Mouse (Mus musculus) olfactory bulb, adult 2 months (tissue): ENCODE measurements around the gene Uroc1. TPM values are rescaled to one million over a fixed set of nuclear protein-coding genes. Genes with fewer than 3 reads are reported as not detected.

Experiments used
- H3K27ac ChIP-seq: fragments of 200-500 bp; 2 replicates; pipeline ENCODE4 v1.5.1; 2012; ENCODE audit warnings: low read depth, low read length; ENCODE audit not compliant: insufficient read depth
- H3K4me1 ChIP-seq: fragments of 200-500 bp; 2 replicates; pipeline ENCODE4 v1.6.1; 2012; ENCODE audit warnings: low read length; ENCODE audit not compliant: control insufficient read depth, insufficient read depth
- H3K4me3 ChIP-seq: fragments of 200-500 bp; 2 replicates; pipeline ENCODE4 v1.5.1; 2012; ENCODE audit warnings: mild to moderate bottlenecking, low read depth, low read length, moderate library complexity; ENCODE audit not compliant: insufficient read depth
- CTCF ChIP-seq: fragments of 200-500 bp; IDR thresholded peaks from 2 replicates; pipeline ENCODE4 v1.5.1; 2012; ENCODE audit warnings: low read depth, mild to moderate bottlenecking, low read length, moderate library complexity; ENCODE audit not compliant: insufficient read depth
- POLR2A ChIP-seq: fragments of 200-500 bp; IDR thresholded peaks from 2 replicates; pipeline ENCODE4 v1.6.1; 2012; ENCODE audit warnings: mild to moderate bottlenecking, low read depth, low read length, moderate library complexity; ENCODE audit not compliant: insufficient read depth
- WGBS: fragments of 180-500 bp; shearing (Covaris S2); methylation state at CpG from one replicate; pipeline ENCODE4 v1.1.7; 2018; 5-methylcytosine and 5-hydroxymethylcytosine counted together
- polyA plus RNA-seq: library from polyadenylated mRNA; stranded (reverse); fragments of >200 nt; gene quantifications from 2 replicates; pipeline ENCODE4 v1.2.4, GENCODE M21; 2012; ENCODE audit warnings: low replicate concordance; ENCODE audit not compliant: missing spikeins, insufficient read depth, insufficient read length

Gene Uroc1
- polyA plus RNA-seq, 1 experiment: not detected

DNA sequence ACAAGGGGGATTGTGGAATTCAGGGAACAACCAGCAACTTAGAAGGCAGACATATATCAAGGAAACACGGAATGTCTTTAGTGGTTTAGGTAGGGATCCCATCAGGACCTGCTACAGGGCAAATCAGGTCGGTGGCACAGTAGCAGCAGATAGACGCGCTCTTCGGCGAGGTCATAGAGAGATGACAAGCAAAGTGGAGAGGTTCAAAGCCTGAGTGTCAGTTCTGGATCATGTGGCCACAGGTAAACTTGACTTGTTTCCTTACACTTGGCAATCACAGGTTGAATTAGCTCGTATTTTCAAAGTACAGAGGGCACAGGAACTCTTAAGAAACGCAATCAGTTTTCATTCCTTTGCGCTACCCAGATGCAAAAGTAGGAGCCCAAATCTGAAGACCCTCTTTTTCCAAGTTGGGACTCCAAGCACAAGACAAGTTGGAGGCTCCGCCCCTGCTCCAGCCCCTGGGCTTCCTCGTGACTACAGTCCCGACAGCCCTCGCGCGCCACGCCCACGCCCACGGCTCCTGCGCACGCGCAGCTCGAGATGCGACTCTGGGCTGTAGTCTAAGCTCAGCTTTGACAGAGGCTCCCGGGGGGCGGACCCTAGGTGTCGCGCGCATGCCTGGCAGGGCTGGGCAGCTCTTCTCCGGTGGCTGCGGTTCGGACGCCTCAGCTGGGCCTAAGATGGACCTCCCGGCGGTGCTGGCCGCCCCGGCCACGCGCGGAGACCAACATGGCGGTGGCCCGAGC lies 36.1 kb downstream of the Uroc1 start, which contains the start of gene Zxdc:
Gene Zxdc, plus strand, starts transcription at position 517 of the 749 bp plus-strand sequence.
- Histone ChIP-seq H3K4me3 (peak within 1 kb of the TSS; percentile 74), H3K27ac (peak within 1 kb of the TSS; percentile 35), H3K4me1 (peaks cover 8% of the 10 kb centered on the region)
- WGBS: 5% methylated on average over 41 of the region's 41 CpGs
- TF ChIP-seq CTCF (no peak), POLR2A (peak; percentile 84)

DNA sequence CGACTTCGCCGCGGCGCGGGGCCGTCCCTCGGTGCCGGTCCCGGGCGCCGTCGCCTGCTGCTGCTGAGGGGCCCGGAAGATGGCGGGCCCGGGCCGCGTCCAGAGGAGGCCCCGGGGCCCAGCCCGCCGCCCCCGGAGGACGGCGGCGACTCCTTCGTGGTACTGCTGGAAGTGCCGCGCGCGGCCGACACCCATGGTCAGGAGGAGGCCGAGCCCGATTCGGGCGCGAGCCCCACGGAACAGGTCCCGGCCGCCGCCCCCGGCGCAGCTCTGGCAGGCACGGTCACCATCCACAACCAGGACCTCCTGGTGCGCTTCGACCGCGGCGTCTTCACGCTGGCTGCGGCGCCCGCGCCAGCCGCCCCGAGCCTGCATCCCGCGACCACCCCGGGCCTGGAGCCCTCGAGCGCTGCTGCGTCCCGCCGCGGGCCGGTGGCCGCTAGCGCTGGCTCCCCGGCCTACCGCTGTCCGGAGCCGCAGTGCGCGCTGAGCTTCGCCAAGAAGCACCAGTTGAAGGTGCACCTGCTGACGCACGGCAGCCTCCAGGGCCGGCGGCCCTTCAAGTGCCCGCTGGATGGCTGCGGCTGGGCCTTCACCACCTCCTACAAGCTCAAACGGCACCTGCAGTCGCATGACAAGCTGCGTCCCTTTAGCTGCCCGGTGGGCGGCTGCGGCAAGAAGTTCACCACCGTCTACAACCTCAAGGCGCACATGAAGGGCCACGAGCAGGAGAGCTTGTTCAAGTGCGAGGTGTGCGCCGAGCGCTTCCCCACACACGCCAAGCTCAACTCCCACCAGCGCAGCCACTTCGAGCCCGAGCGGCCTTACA lies 36.9 kb downstream of the Uroc1 start:
- under 1% methylated on average over 98 of the region's 98 CpGs for WGBS
- H3K27ac ChIP-seq: peak overlapping the region; percentile 35
- H3K4me3 ChIP-seq: peak overlapping the region; percentile 74
- peaks cover 8% of the 10 kb centered on the region for H3K4me1 ChIP-seq
- TF ChIP-seq POLR2A: no peak
- no peak for TF ChIP-seq CTCF

DNA sequence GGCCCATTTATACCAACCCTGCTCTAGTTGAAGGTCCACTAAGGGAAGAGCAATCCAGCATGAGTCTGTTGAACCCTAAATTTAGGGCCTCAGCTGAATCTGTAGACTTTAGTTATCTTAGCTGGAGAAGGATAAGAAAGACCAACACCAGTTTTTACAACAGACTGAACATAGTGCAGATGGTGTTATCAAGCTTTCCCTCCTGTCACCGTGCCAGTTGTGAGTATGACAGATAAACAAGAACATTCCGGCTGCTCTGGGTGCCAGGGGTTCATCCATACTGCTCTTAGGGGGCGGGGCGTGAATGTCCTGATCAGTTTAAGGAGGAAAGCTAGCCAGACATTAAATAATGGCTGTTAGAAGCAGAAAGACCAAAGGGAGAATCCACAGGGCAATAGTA lies 41.6 kb downstream of the Uroc1 start:
- Histone ChIP-seq H3K4me3 (no peak overlapping the region), H3K27ac (no peak overlapping the region), H3K4me1 (peaks cover 6% of the 10 kb centered on the region)
- 87% methylated on average over 4 of the region's 4 CpGs for WGBS
- no peak for TF ChIP-seq POLR2A
- no peak for TF ChIP-seq CTCF

DNA sequence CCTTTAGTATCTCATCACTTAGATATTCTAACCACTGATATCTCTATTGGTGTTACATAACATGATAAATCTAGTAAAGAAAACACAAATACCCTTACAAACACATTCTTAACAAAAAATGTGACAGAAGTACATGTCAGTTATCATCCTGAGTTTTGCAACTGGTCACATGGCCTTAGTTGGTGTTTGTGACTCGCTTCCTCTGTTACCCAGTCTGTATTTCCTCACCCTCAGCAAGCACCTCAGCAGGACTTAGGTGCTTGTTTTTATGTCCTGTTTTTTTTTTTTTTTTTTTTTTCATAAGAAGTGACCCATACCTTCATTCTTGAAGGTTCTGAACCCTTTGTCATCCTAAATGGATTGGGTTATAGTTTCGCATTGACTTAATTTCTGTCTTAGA lies 44.6 kb downstream of the Uroc1 start:
- Histone ChIP-seq H3K4me3 (no peak overlapping the region), H3K4me1 (no peaks in the 10 kb centered on the region), H3K27ac (no peak overlapping the region)
- WGBS: 99% methylated on average over 2 of the region's 2 CpGs
- TF ChIP-seq POLR2A (no peak), CTCF (no peak)

DNA sequence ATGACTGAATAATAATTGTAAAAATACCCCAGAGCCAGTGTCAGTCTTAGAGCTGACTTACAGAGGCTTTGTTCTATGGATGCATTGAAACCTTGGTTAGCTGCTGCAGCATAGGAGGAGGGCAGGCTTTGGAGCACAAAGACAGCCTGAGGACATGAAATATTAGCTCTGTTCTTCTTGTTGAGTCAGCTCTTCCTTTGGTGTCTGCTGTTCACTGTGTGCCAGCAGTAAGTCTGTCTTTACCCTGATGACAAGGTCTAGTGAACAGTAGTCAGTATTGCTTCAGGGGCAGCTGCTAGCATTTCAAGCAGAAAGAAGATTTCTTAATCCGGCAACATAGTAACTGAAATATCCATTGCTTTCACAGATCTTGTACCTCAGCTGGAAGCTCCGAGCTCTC lies 48.4 kb downstream of the Uroc1 start:
- 90% methylated on average over 2 of the region's 2 CpGs for WGBS
- Histone ChIP-seq H3K27ac (no peak overlapping the region), H3K4me1 (no peaks in the 10 kb centered on the region), H3K4me3 (no peak overlapping the region)
- TF ChIP-seq POLR2A: no peak
- TF ChIP-seq CTCF: no peak

DNA sequence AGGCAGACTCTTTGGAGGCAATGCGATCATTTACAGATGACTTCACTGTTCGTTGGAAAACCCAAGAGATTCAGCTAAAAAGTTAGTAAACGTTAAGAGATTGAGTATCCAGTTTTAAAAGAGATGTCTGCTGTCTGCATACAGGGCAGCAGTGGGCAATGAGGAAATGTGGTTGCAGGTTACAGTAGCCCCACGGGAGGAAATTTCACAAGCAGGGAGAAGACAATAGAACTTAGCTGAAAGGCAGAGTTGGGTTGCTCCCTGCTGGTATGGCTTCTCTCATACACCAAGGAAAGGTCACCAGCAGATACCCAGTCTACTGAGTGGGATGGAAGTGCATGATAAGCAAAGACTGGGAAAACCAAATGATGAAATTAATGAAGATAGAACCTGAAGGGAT lies 57.5 kb downstream of the Uroc1 start:
- H3K27ac ChIP-seq: no peak overlapping the region
- WGBS: 78% methylated on average over 4 of the region's 4 CpGs
- H3K4me1 ChIP-seq: no peaks in the 10 kb centered on the region
- no peak for TF ChIP-seq POLR2A
- no peak for TF ChIP-seq CTCF
- no peak overlapping the region for H3K4me3 ChIP-seq

DNA sequence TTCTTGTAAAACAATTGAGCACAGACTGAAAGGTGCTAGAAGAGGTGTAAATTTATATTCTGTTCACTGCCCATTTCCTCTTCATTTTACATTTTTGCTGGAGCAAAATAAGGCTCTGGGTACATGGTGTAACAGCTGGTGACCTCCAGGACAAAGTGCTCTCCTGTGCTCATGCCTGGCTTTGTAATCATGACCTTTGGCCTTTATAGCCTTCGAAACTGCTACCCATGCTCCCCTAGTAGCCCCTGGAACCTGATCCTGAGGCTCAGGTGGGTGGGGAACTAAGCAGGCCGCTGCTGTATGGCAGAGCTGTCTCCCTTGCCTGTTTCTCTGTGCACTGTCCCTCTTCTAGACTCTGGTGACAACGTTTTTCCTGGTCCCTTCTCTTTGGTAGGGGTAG lies 60.9 kb downstream of the Uroc1 start:
- Histone ChIP-seq H3K27ac (no peak overlapping the region), H3K4me1 (no peaks in the 10 kb centered on the region), H3K4me3 (no peak overlapping the region)
- 73% methylated on average over 3 of the region's 3 CpGs for WGBS
- TF ChIP-seq CTCF: no peak

DNA sequence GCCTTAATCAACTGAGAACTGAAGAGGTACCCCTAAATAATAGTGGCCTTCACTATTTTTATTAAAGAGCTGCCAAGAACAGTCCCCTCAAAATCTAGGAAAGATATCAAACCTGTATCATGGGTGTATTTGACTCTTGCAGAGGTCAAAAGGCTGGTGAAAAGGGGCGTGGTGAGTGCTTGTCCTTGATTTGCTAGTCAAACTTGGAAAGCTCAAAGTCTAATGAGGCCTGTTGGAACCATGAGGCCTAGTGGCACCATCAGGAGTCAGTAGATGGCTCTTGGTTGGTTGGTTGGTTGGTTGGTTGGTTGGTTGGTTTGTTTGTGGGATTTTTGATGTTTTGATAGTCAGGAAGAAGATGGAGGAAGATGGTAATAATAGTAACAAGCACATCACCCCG lies 62.7 kb downstream of the Uroc1 start:
- Histone ChIP-seq H3K27ac (no peak overlapping the region), H3K4me3 (no peak overlapping the region), H3K4me1 (no peaks in the 10 kb centered on the region)
- WGBS: 97% methylated on average over 2 of the region's 2 CpGs
- TF ChIP-seq POLR2A: no peak
- TF ChIP-seq CTCF: no peak

DNA sequence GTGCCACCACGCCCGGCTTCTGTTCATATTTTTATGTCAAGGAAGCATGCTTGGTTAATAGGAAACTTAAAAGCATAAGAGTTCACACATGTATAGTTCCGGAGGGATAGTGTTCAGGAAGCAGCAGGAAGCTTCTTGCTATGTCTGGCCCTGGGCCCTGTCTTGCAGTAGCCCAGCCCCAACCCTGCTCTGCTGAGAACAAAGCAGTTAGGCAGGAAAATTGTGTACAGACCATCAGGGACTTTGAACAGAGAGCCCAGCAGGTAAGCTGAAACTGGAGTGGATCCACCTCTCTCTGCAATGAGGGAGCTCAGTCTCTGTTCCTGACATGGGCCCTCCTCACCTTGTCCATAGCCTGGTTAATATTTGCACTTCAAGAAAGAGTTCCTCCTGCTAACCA lies 64.2 kb downstream of the Uroc1 start:
- TF ChIP-seq CTCF (no peak), POLR2A (no peak)
- WGBS: 89% methylated on average over 3 of the region's 3 CpGs
- Histone ChIP-seq H3K4me1 (no peaks in the 10 kb centered on the region), H3K4me3 (no peak overlapping the region), H3K27ac (no peak overlapping the region)
